Mouse (Mus musculus) myocyte (in vitro differentiated cells): Measurements from ENCODE around the gene Ranbp17.

Experiments used
- CEBPB ChIP-seq: IDR thresholded peaks from 2 replicates; pipeline ENCODE4 v1.6.1; 2011; ENCODE audit warnings: mild to moderate bottlenecking, moderate library complexity; ENCODE audit not compliant: poor library complexity, insufficient read depth, severe bottlenecking
- E2F4 ChIP-seq: IDR thresholded peaks from one replicate; pipeline ENCODE4 v1.6.1; 2011; ENCODE audit warnings: mild to moderate bottlenecking, control low read depth, moderate library complexity; ENCODE audit not compliant: insufficient read depth
- MAX ChIP-seq: IDR thresholded peaks from one replicate; pipeline ENCODE4 v1.6.1; 2011; ENCODE audit warnings: low read depth, mild to moderate bottlenecking, control low read depth
- MYOD1 ChIP-seq, 3 experiments: IDR thresholded peaks; one replicate each; pipeline ENCODE4 v1.6.1; 2011; ENCODE audit warnings: control low read depth in 2 of 3, low read depth in 2 of 3, mild to moderate bottlenecking in 2 of 3, moderate library complexity in 1 of 3; ENCODE audit not compliant: insufficient read length in 2 of 3, control insufficient read depth in 1 of 3
- MYOG ChIP-seq, 3 experiments: IDR thresholded peaks; one replicate each; pipeline ENCODE4 v1.6.1; 2011; ENCODE audit warnings: control low read depth in 2 of 3, low read depth in 2 of 3, mild to moderate bottlenecking in 2 of 3; ENCODE audit not compliant: insufficient read length in 2 of 3, control insufficient read depth in 1 of 3, insufficient read depth in 1 of 3
- POLR2A ChIP-seq: IDR thresholded peaks from one replicate; pipeline ENCODE4 v1.6.1; 2011; ENCODE audit warnings: low read depth, mild to moderate bottlenecking, control low read depth, moderate library complexity; ENCODE audit not compliant: insufficient read length
- POLR2AphosphoS2 ChIP-seq: IDR thresholded peaks from one replicate; pipeline ENCODE4 v1.6.1; 2011; ENCODE audit warnings: low read depth, control low read depth; ENCODE audit not compliant: insufficient read length
- REST ChIP-seq: IDR thresholded peaks from one replicate; pipeline ENCODE4 v1.6.1; 2011; ENCODE audit warnings: mild to moderate bottlenecking, control low read depth, moderate library complexity; ENCODE audit not compliant: insufficient read depth, insufficient read length
- TCF12 ChIP-seq: IDR thresholded peaks from one replicate; pipeline ENCODE4 v1.6.1; 2011; ENCODE audit warnings: mild to moderate bottlenecking, control low read depth; ENCODE audit not compliant: poor library complexity, insufficient read depth, severe bottlenecking
- USF1 ChIP-seq: IDR thresholded peaks from one replicate; pipeline ENCODE4 v1.6.1; 2011; ENCODE audit warnings: low read depth, mild to moderate bottlenecking, control low read depth, moderate library complexity

GRCm38 (mm10) chr11:33170489-33170888 is 343.1 kb downstream of the Ranbp17 start:
- TF ChIP-seq POLR2A: no peak
- no peak for TF ChIP-seq POLR2AphosphoS2
- TF ChIP-seq MYOG (IDR thresholded peaks at IDR 0.05; ENCODE audit: control insufficient read depth in 1 of 3, insufficient read depth in 1 of 3, insufficient read length in 2 of 3, low read depth in 2 of 3): no peak
- TF ChIP-seq E2F4: no peak
- no peak for TF ChIP-seq USF1
- no peak for TF ChIP-seq MYOD1 (IDR thresholded peaks at IDR 0.05; ENCODE audit: control insufficient read depth in 1 of 3, insufficient read length in 2 of 3, low read depth in 2 of 3)
- no peak for TF ChIP-seq MAX
- TF ChIP-seq TCF12: no peak
- no peak for TF ChIP-seq REST
- no peak for TF ChIP-seq CEBPB
